Mouse (Mus musculus): ENCODE measurements at regions not wholly inside any gene's neighbourhood (a gene's known extent, or its start where the extent isn't known, plus 50 kb on each side); places are given as distances from the start of the nearest gene placed in this dataset.
A peak's percentile ranks its signal among the peaks of the same experiment; 100 is the strongest.

DNA sequence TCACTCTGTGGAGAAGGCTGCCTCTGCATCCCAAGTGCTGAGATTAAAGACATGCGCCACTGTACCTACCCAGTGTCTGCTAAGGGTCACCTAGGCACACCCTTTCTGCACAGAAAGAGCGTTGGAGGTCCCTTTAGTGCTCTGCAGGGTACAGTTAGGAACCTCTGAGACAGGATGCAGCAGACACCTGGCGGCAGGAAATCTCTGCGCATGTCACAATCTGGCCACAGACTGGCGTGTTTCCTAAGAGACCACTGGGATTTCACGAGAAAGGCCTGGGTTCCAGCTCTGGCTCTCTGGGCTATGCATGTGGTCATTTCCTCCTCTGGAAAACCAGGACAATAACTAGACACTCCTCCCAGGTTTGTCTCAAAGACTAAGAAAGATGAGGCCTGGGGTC is 151.7 kb downstream of the Zfp36l2 start:
- H3K4me3 ChIP-seq (ENCODE audit: insufficient read depth, low read length) = no peak overlapping the region
- H3K4me1 ChIP-seq (ENCODE audit: control insufficient read depth, insufficient read depth, low read length) = no peaks in the 10 kb centered on the region
- H3K27ac ChIP-seq (ENCODE audit: insufficient read depth, low read length) = no peak overlapping the region
- TF ChIP-seq POLR2A (IDR thresholded peaks at IDR 0.05; ENCODE audit: extremely low read depth, insufficient read depth, low read length) = no peak
- no peak for TF ChIP-seq CTCF (IDR thresholded peaks at IDR 0.05; ENCODE audit: extremely low read depth, insufficient read depth, low read length)

DNA sequence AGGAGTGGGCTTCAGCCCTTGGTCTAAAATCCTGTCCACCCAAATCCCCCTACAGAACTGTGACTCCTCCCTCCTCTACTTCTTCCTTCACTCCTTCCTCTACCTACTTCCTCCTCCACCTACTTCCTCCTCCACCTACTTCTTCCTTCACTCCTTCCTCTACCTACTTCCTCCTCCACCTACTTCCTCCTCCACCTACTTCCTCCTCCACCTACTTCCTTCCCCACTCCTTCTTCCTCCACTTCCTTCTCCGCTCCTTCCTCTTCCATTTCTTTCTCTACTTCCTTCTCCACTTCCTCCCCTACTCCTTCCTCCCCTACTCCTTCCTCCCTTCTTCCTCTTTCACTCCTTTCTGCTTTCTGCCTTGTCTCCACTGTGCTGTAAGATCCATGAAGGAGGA is 152.9 kb downstream of the Zfp36l2 start:
- Histone ChIP-seq H3K27ac (ENCODE audit: insufficient read depth, low read length) (no peak overlapping the region), H3K4me1 (ENCODE audit: control insufficient read depth, insufficient read depth, low read length) (no peaks in the 10 kb centered on the region), H3K4me3 (ENCODE audit: insufficient read depth, low read length) (no peak overlapping the region)
- TF ChIP-seq POLR2A (IDR thresholded peaks at IDR 0.05; ENCODE audit: extremely low read depth, insufficient read depth, low read length) = no peak
- no peak for TF ChIP-seq CTCF (IDR thresholded peaks at IDR 0.05; ENCODE audit: extremely low read depth, insufficient read depth, low read length)

DNA sequence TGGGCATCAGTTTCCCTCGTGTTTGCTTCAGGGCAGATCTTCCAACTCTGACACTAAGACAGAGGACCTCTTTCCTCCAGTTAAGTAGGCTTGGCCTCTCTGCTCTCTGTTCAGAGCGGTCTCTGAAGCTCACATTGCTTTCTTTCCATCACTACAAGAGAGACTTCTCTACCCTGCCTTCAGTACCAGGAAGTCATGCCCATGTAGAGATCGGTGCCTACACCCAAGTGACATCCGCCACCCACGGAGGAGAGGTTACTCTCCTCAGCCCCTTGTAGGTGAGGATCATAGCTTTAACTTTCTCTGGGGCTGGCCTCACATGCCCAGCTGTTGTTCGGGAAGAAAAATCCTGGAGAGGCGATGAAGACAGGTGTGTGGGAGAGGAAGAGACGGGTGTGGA is 155.3 kb downstream of the Zfp36l2 start:
- H3K4me3 ChIP-seq (ENCODE audit: insufficient read depth, low read length) = no peak overlapping the region
- no peaks in the 10 kb centered on the region for H3K4me1 ChIP-seq (ENCODE audit: control insufficient read depth, insufficient read depth, low read length)
- no peak overlapping the region for H3K27ac ChIP-seq (ENCODE audit: insufficient read depth, low read length)
- TF ChIP-seq CTCF (IDR thresholded peaks at IDR 0.05; ENCODE audit: extremely low read depth, insufficient read depth, low read length) = no peak
- TF ChIP-seq POLR2A (IDR thresholded peaks at IDR 0.05; ENCODE audit: extremely low read depth, insufficient read depth, low read length) = no peak

DNA sequence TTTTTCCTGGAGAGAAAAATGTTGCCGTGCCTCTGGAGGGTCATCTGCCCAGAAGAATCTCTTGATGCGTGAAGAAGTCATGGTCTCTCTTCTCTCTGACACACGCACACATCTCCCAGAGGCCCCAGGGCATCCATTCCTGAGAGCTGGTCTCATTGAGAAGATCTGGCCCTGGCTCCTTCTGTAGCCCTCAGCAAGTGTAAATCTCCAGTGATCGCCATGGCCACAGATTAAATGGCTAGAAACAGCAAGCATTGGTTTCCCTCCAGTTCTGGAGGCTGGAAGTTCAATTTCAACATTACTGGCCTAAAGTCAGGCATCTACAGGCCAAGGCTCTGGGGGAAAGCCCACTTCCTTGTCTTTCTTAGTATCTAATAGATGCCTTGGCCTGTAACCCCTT is 155.9 kb downstream of the Zfp36l2 start:
- H3K27ac ChIP-seq (ENCODE audit: insufficient read depth, low read length) = no peak overlapping the region
- H3K4me1 ChIP-seq (ENCODE audit: control insufficient read depth, insufficient read depth, low read length) = no peaks in the 10 kb centered on the region
- TF ChIP-seq POLR2A (IDR thresholded peaks at IDR 0.05; ENCODE audit: extremely low read depth, insufficient read depth, low read length) = no peak
- no peak for TF ChIP-seq CTCF (IDR thresholded peaks at IDR 0.05; ENCODE audit: extremely low read depth, insufficient read depth, low read length)
- no peak overlapping the region for H3K4me3 ChIP-seq (ENCODE audit: insufficient read depth, low read length)

DNA sequence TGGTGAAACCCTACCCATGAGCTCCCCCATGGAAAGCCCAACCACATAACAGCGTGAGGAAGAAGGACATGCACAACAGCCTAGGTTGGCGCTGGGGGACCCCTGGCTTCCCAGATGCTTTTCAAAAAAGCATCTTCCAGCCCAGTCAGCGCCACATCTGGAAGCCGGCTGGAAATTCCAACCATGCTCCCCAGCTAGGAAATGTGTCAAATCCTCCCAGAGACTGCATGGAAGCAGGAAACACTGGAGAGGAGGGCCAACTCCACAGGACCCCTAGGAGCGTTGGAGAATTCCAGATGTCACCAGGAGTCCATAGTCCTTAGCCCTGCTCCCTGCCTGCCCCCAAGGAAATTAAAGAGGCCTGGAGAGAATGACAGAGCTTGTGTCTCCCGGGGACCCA is 156.4 kb downstream of the Zfp36l2 start:
- Histone ChIP-seq H3K4me1 (ENCODE audit: control insufficient read depth, insufficient read depth, low read length) (no peaks in the 10 kb centered on the region), H3K27ac (ENCODE audit: insufficient read depth, low read length) (no peak overlapping the region), H3K4me3 (ENCODE audit: insufficient read depth, low read length) (no peak overlapping the region)
- TF ChIP-seq CTCF (IDR thresholded peaks at IDR 0.05; ENCODE audit: extremely low read depth, insufficient read depth, low read length) = no peak
- no peak for TF ChIP-seq POLR2A (IDR thresholded peaks at IDR 0.05; ENCODE audit: extremely low read depth, insufficient read depth, low read length)

DNA sequence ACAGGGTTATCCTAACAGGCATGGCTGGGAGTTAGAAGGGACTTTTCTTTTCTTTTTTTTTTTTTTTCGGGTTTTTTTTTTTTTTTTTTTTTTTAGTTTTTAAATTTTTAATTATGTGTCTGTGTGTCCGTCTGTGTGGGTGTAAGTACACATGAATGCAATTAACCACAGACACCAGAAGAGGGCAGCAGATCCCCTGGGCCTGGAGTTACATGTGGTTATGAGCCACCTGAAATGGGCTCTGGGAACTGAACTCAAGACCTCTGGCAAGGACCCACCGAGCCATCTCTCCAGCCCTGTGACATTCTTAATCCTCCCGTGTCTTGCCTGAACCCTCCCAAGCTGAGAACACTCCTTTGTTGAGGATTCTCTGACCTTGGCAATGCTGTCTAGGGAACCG is 157.0 kb downstream of the Zfp36l2 start:
- Histone ChIP-seq H3K4me1 (ENCODE audit: control insufficient read depth, insufficient read depth, low read length) (no peaks in the 10 kb centered on the region), H3K4me3 (ENCODE audit: insufficient read depth, low read length) (no peak overlapping the region), H3K27ac (ENCODE audit: insufficient read depth, low read length) (no peak overlapping the region)
- TF ChIP-seq POLR2A (IDR thresholded peaks at IDR 0.05; ENCODE audit: extremely low read depth, insufficient read depth, low read length) (no peak), CTCF (IDR thresholded peaks at IDR 0.05; ENCODE audit: extremely low read depth, insufficient read depth, low read length) (no peak)

DNA sequence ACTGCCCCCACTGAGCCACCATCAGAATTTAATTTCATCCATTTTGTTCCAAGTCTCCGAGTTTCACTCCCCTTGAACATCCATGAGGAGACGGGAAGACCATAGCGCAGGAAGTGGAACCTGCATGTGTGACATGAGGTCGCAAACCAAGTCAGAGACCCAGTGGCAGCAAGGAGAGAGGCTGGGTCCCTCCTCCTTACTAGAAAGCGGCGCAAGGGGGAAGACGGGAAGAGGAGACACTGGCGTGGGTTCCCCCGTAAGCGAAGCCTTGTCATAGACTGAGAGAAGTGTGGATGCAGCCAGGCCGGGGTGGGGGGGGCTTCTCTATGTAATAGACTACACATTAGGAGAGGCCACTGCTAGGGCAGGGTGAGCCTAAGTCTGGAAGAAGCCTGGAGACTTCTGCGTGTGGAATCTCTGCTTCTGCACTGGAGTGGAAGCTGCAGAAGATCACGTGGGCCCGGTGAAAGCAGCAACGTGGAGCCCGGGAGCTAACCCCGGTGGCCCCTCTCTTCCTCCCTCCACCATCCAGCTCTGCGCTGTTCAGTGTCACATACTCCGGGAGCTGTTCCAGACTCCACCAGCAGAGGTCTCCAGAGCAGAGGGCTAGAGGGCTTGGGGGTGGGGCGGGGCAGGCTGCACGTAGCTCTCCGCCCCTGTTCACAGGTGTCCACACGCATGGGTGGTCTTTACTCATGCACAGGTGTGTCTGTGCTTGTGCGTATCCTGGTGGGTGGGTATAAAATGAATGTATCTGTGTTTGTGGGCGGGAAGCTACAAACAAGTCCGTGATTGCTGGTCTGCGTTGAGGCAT is 159.4 kb downstream of the Zfp36l2 start:
- Histone ChIP-seq H3K4me1 (ENCODE audit: control insufficient read depth, insufficient read depth, low read length) (no peaks in the 10 kb centered on the region), H3K4me3 (ENCODE audit: insufficient read depth, low read length) (no peak overlapping the region), H3K27ac (ENCODE audit: insufficient read depth, low read length) (no peak overlapping the region)
- TF ChIP-seq CTCF (IDR thresholded peaks at IDR 0.05; ENCODE audit: extremely low read depth, insufficient read depth, low read length) = peak; percentile 83
- TF ChIP-seq POLR2A (IDR thresholded peaks at IDR 0.05; ENCODE audit: extremely low read depth, insufficient read depth, low read length) = no peak

DNA sequence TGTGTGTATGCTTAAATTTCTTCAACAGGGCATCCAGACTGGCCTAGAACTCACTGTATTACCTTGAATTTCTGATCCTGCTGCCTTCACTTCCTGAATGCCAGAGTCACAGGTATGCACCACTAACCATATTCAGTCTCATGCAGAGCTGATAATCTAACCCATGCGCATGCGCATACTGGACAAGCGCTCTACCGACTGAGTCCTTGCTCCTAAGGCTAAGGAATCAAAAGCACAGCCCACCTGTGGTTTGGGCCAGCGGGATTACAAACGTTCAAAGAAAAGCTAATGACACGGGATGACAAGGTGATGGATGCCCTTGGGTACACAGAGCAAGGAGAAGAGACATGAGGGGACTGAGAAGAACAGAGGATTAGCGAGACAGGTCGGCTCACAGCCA is 160.5 kb downstream of the Zfp36l2 start:
- Histone ChIP-seq H3K27ac (ENCODE audit: insufficient read depth, low read length) (no peak overlapping the region), H3K4me3 (ENCODE audit: insufficient read depth, low read length) (no peak overlapping the region), H3K4me1 (ENCODE audit: control insufficient read depth, insufficient read depth, low read length) (no peaks in the 10 kb centered on the region)
- no peak for TF ChIP-seq CTCF (IDR thresholded peaks at IDR 0.05; ENCODE audit: extremely low read depth, insufficient read depth, low read length)

DNA sequence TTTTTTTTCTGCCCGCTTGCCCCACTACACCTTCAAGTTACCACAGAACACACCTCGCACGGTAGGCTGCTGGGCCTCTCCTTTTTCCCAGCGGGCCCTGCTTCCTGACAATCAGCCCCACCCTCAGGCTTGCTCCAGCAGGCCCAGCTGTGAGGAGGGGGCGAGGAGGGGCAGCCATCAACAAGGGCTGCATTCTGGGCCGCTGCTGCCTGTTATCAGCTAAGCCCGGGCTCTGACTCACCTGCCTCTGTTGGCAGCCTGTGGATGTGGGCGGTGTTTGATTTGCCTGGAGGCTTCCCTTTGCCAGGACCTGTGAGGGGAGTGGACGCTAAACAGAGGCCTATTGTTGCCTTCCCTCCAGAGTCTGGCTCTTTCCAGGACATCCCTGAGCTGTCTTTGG is 161.6 kb downstream of the Zfp36l2 start:
- Histone ChIP-seq H3K4me1 (ENCODE audit: control insufficient read depth, insufficient read depth, low read length) (no peaks in the 10 kb centered on the region), H3K4me3 (ENCODE audit: insufficient read depth, low read length) (no peak overlapping the region), H3K27ac (ENCODE audit: insufficient read depth, low read length) (no peak overlapping the region)
- TF ChIP-seq CTCF (IDR thresholded peaks at IDR 0.05; ENCODE audit: extremely low read depth, insufficient read depth, low read length) (no peak), POLR2A (IDR thresholded peaks at IDR 0.05; ENCODE audit: extremely low read depth, insufficient read depth, low read length) (no peak)

DNA sequence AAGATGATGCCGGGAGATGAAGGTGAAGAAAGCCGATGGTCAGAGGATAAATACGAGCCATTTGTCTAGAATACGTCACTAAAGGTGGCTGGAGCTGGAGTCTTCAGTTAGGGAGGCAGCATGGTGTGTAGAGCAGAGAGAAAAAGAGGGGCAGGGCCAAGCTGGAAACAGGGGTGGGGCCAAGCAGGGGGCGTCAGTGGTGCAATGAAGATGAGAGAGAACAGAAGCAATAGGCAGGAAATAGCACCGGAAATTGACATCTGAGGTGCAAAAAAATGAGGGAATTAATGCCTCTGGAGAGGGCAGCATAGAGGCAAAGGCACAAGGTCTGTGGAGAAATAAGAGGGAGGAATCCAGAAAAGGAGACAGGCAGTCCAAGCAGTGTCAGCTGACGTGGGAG is 165.4 kb downstream of the Zfp36l2 start:
- Histone ChIP-seq H3K4me3 (ENCODE audit: insufficient read depth, low read length) (no peak overlapping the region), H3K27ac (ENCODE audit: insufficient read depth, low read length) (no peak overlapping the region), H3K4me1 (ENCODE audit: control insufficient read depth, insufficient read depth, low read length) (no peaks in the 10 kb centered on the region)
- TF ChIP-seq POLR2A (IDR thresholded peaks at IDR 0.05; ENCODE audit: extremely low read depth, insufficient read depth, low read length) = no peak
- no peak for TF ChIP-seq CTCF (IDR thresholded peaks at IDR 0.05; ENCODE audit: extremely low read depth, insufficient read depth, low read length)

Data from cortical plate, adult 2 months (tissue).